Mouse (Mus musculus) layer of hippocampus, postnatal 10 days (tissue): ENCODE results near the gene Fra10ac1. TPM values are rescaled to one million over a fixed set of nuclear protein-coding genes. Genes with fewer than 3 reads are reported as not detected.

Experiments
- DNase-seq, 2 experiments: peaks; one replicate each; pipeline ENCODE4 v3.0.0; 2021; ENCODE audit warnings: low spot score in 2 of 2
- total RNA-seq, 2 experiments: library from RNA; stranded (reverse); gene quantifications; 2 replicates each; pipeline ENCODE4 v1.2.3; 2021

Gene Fra10ac1
- total RNA-seq, 2 experiments from 2014 or later = 18.5 to 20.8 TPM

GRCm38 (mm10) chr19:38232516-38232915 is 8.6 kb upstream of the Fra10ac1 start:
- DNase-seq = no peak

- DNase-seq = no peak
Measured at GRCm38 (mm10) chr19:38232087-38232486, 8.1 kb upstream of the Fra10ac1 start.

- no peak for DNase-seq
Measured at GRCm38 (mm10) chr19:38228699-38229098, 4.7 kb upstream of the Fra10ac1 start.

- DNase-seq = peak in 1 of 2 experiments; percentile 53
Measured at GRCm38 (mm10) chr19:38224685-38225060, 717 bp upstream of the Fra10ac1 start.

GRCm38 (mm10) chr19:38223356-38223904 is 526 bp downstream of the Fra10ac1 start:
- DNase-seq = no peak

GRCm38 (mm10) chr19:38217696-38218095 is 6.3 kb downstream of the Fra10ac1 start:
- no peak for DNase-seq

- DNase-seq = peak; percentile 44 to 68
Measured at GRCm38 (mm10) chr19:38206669-38207068, 17.3 kb downstream of the Fra10ac1 start.

GRCm38 (mm10) chr19:38198731-38199130 is 25.2 kb downstream of the Fra10ac1 start:
- no peak for DNase-seq

GRCm38 (mm10) chr19:38195245-38195644 is 28.7 kb downstream of the Fra10ac1 start:
- DNase-seq = no peak

GRCm38 (mm10) chr19:38191446-38191845 is 32.5 kb downstream of the Fra10ac1 start:
- no peak for DNase-seq

- DNase-seq = no peak
Measured at GRCm38 (mm10) chr19:38190606-38191005, 33.4 kb downstream of the Fra10ac1 start.

- DNase-seq = no peak
Measured at GRCm38 (mm10) chr19:38187345-38187680, 36.6 kb downstream of the Fra10ac1 start.

GRCm38 (mm10) chr19:38186631-38187344 is 37.2 kb downstream of the Fra10ac1 start:
- no peak for DNase-seq

GRCm38 (mm10) chr19:38179675-38180074 is 44.3 kb downstream of the Fra10ac1 start:
- DNase-seq = no peak

GRCm38 (mm10) chr19:38164633-38165032 is 59.3 kb downstream of the Fra10ac1 start:
- no peak for DNase-seq

GRCm38 (mm10) chr19:38161648-38162354 is 62.2 kb downstream of the Fra10ac1 start:
- DNase-seq = no peak

GRCm38 (mm10) chr19:38156243-38156642 is 67.7 kb downstream of the Fra10ac1 start:
- no peak for DNase-seq

- no peak for DNase-seq
Measured at GRCm38 (mm10) chr19:38143540-38144271, 80.2 kb downstream of the Fra10ac1 start.
